Mouse (Mus musculus): Measurements from ENCODE around the gene Slc34a3. TPM values are rescaled to one million over a fixed set of nuclear protein-coding genes. Genes with fewer than 3 reads are reported as not detected.

The Slc34a3 gene
- total RNA-seq, 2 experiments from 2014 or later, result 0.95 TPM; not detected in 1

DNA sequence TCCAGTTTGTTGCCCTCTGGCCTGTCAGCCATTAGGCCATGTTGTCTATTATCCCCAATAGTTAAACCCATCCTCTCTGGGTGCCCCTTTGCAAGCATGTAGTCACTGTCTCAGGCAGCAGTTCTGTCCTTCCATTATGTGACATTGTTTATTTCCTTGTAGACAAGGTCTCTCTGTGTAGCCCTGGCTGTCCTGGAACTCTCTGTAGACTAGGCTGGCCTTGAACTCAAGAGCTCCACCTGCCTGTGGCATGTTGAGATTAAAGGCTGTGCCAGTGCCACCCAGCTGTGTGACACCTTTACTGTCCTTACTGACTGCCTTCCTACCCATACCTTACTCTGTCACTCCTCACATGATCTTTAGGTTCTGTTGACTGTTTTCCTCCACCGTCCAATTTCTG, 18.2 kb upstream of the Slc34a3 start:
- DNase-seq (ENCODE audit: low spot score in 2 of 2), result no peak

GRCm38 (mm10) chr2:25246183-25247072, 12.3 kb upstream of the Slc34a3 start, which contains the start of gene AL732309.1:
Gene AL732309.1, minus strand, starts transcription at chr2:25246863.
- DNase-seq (ENCODE audit: low spot score in 2 of 2), result no peak

DNA sequence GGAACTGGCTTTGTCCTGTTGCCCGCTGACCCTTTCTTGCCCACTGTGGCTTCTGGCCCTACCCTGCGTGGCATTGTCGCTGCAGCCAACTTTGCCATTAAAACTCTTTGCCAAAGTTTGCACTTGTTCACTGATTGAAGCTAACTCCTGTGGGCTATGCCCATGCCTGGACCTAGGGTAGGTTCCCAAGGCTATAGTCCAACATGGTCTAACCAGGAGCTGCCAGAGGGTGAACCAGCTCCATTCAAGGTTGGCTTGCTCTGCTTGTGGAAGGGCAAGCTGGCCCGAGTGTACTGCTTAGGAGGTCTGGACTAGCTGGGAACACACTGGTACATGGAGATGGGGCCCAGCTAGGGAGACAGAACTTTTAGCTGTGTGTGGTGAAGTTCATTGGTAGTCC, 10.0 kb upstream of the Slc34a3 start:
- no peak for DNase-seq (ENCODE audit: low spot score in 2 of 2)

GRCm38 (mm10) chr2:25243342-25243741, 9.2 kb upstream of the Slc34a3 start:
- no peak for DNase-seq (ENCODE audit: low spot score in 2 of 2)

DNA sequence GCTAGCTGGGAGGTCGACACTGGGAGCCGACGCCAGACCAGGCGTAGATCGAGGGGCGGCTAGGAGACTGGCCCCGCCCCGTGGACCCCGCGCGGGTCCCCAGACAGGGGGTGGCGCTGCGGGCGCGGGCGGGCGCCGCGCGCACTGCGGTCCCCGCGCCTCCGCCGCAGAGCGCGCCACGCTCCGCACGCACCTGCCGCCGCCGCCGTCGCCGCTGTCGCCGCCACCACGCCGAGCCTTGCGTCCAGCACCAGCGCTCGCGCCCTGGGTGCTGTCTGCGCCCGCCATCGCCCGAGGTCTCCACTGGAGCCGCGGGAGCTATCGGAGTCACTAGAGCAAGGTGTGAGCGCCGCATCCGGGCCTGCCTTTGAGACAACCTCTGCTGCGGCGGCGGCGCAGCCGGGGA, 7.9 kb upstream of the Slc34a3 start, which contains the start of the genes Rnf208 and Cysrt1:
Rnf208 (plus strand) TSS at position 155 of the 406 bp plus-strand sequence.
Cysrt1 (minus strand) TSS at position 352 of the 406 bp plus-strand sequence.
- DNase-seq (ENCODE audit: low spot score in 2 of 2), result no peak

DNA sequence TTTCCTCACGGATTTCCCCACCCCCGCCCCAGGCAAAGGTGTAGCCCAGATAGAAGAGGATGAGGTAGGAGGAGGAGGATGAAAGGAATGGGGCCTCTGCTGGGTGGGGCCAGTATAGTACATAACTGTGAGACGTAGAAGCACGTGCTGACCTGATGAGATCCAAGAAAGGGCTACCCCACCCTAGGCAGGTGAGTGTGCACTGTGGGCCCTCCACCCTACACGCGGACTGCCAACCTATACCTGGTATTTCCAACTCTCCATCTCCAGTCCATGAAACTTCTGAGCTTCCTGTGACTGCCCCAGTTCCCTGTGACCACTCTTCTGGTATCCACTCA, 7.2 kb upstream of the Slc34a3 start:
- DNase-seq (ENCODE audit: low spot score in 2 of 2), result no peak

GRCm38 (mm10) chr2:25240723-25241437, 6.7 kb upstream of the Slc34a3 start:
- peak; percentile 32 to 49 for DNase-seq (ENCODE audit: low spot score in 2 of 2)

GRCm38 (mm10) chr2:25240310-25240709, 6.1 kb upstream of the Slc34a3 start:
- DNase-seq (ENCODE audit: low spot score in 2 of 2), result no peak

DNA sequence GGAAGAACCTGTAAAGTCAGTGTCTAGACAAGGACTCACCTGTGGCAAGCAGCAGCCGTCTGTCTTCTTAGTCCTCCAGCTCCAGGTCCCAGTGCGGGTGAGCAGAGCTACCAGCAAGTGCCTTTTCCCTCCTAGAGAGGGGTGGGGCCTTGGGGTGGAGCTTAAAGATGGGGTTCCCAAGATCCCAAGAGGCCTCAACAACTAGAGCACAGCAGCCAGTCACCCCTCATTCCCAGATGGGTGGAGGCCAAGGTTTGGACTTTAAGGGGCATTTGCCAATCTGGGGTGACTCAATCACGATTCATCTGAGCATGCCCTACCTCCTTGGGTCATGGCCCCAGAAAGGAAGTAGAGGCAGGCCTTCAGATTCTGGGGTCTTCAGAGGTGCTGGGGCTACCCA, 5.6 kb upstream of the Slc34a3 start:
- no peak for DNase-seq (ENCODE audit: low spot score in 2 of 2)

DNA sequence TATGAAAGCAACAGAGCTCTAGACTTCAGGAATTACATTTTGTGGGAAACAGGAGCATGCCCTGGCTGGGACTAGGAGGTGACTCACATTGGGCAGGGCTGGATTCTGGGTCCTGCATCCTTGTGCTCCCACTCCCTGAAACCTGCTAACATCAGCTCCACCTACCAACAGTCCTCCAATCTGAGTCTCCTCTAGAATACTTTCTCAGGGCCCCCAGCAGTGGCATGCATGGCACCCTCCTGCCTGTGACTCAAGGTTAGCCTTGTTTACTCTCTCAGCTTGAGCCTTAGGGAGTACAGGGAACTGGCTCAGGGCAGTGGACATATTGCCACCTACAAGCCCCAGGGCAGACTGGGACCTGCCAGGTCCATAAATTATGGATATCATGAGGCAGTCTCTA, 3.9 kb upstream of the Slc34a3 start:
- no peak for DNase-seq (ENCODE audit: low spot score in 2 of 2)

- DNase-seq (ENCODE audit: low spot score in 2 of 2), result no peak
Observed at GRCm38 (mm10) chr2:25237522-25237921, 3.4 kb upstream of the Slc34a3 start.

DNA sequence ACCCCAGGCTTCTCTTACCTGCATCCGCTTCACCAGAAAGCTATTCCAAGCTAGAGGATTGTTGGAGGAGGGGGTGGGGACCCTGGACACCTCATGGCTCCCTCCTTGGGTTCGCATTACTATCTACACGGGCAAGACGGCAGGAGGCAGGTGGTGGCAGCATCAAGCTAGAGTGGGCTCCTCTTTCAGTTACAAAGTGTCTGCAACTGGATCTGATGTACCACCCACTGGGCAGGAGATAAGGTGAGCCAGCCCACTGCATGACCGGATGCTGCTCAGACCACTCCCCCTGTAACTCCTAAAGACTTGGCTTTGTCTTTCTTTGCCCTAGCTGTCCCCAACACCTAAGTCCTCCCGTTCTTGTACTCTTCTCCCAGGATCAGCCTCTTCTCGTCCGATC, 2.5 kb upstream of the Slc34a3 start, which contains the start of gene Rnf224:
Rnf224 (minus strand) TSS at position 174 of the 400 bp plus-strand sequence.
- DNase-seq (ENCODE audit: low spot score in 2 of 2), result no peak

GRCm38 (mm10) chr2:25234551-25235220, 522 bp upstream of the Slc34a3 start:
- no peak for DNase-seq (ENCODE audit: low spot score in 2 of 2)

- DNase-seq (ENCODE audit: low spot score in 2 of 2), result no peak
Observed at GRCm38 (mm10) chr2:25233421-25233820, 743 bp downstream of the Slc34a3 start.

GRCm38 (mm10) chr2:25231038-25231437, 3.1 kb downstream of the Slc34a3 start:
- no peak for DNase-seq (ENCODE audit: low spot score in 2 of 2)

GRCm38 (mm10) chr2:25230581-25230980, 3.6 kb downstream of the Slc34a3 start:
- DNase-seq (ENCODE audit: low spot score in 2 of 2), result no peak

GRCm38 (mm10) chr2:25229582-25229981, 4.6 kb downstream of the Slc34a3 start:
- DNase-seq (ENCODE audit: low spot score in 2 of 2), result no peak

- no peak for DNase-seq (ENCODE audit: low spot score in 2 of 2)
Observed at GRCm38 (mm10) chr2:25228995-25229530, 5.1 kb downstream of the Slc34a3 start.

- peak; percentile 62 to 78 for DNase-seq (ENCODE audit: low spot score in 2 of 2)
Observed at GRCm38 (mm10) chr2:25228431-25228889, 5.7 kb downstream of the Slc34a3 start.

- no peak for DNase-seq (ENCODE audit: low spot score in 2 of 2)
Observed at GRCm38 (mm10) chr2:25227406-25227805, 6.8 kb downstream of the Slc34a3 start.

DNA sequence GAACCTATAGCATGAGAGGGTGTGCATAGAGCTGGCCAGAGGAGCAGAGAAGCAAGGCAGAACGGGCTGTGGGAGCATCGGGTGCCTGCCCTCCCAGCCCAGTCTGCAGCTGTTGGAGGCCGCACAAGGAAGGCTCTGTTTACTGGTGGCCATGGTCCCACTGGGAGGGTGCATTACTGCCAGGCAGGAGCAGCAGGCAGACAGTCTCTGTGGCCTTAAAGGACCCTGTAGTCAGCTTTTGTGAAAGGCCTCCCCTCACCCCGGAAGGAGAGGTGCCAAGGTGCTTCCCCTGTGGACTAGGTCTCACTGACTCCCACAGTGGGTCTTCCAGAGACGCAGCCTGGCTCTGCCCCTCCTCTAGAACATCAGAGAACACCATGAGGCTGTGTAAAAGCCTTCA, 7.3 kb downstream of the Slc34a3 start:
- no peak for DNase-seq (ENCODE audit: low spot score in 2 of 2)

All from adrenal gland, postnatal 4 days (tissue).